Mouse (Mus musculus) forebrain, embryonic 12.5 days (tissue): Measurements from ENCODE around the gene Fam234a. TPM values are rescaled to one million over a fixed set of nuclear protein-coding genes. Genes with fewer than 3 reads are reported as not detected.
"Not testable (repeated sequence)": the region's sequence is repeated elsewhere in the genome, so short reads cannot be mapped to it uniquely, and the experiment has no call there.

ENCODE experiments used
- ATAC-seq: fragments of 200-750 bp; cut with Nextera tagmentation; 2 replicates; pipeline ENCODE4 v1.8.0; 2017; ENCODE audit warnings: moderate TSS enrichment; ENCODE audit not compliant: low FRiP score
- H3K27ac ChIP-seq: fragments of 300-500 bp; sonication (generic); 2 replicates; pipeline ENCODE4 v1.5.1; 2016; ENCODE audit warnings: mild to moderate bottlenecking
- H3K27me3 ChIP-seq: fragments of 300-500 bp; sonication (generic); 2 replicates; pipeline ENCODE4 v1.6.1; 2016; ENCODE audit warnings: mild to moderate bottlenecking
- H3K36me3 ChIP-seq: fragments of 300-500 bp; sonication (generic); replicated peaks from 2 replicates; pipeline ENCODE4 v1.6.1; 2016; ENCODE audit warnings: mild to moderate bottlenecking
- H3K4me1 ChIP-seq: fragments of 300-500 bp; sonication (generic); 2 replicates; pipeline ENCODE4 v1.6.1; 2016
- H3K4me2 ChIP-seq: fragments of 300-500 bp; sonication (generic); 2 replicates; pipeline ENCODE4 v1.6.1; 2016; ENCODE audit warnings: mild to moderate bottlenecking, moderate library complexity
- H3K4me3 ChIP-seq: fragments of 300-500 bp; sonication (generic); replicated peaks from 2 replicates; pipeline ENCODE4 v1.5.1; 2016; ENCODE audit warnings: mild to moderate bottlenecking
- H3K9ac ChIP-seq: fragments of 300-500 bp; sonication (generic); 2 replicates; pipeline ENCODE4 v1.6.1; 2016; ENCODE audit warnings: mild to moderate bottlenecking
- H3K9me3 ChIP-seq: fragments of 300-500 bp; sonication (generic); 2 replicates; pipeline ENCODE4 v1.6.1; 2016
- WGBS: fragments of 180-500 bp; shearing (Covaris S2); methylation state at CpG from one replicate; pipeline ENCODE4 v1.1.7; 2016; 5-methylcytosine and 5-hydroxymethylcytosine counted together
- polyA plus RNA-seq: library from polyadenylated mRNA; unstranded; fragments of >200 nt; fragmentation: Nextera tagmentation; extraction: Ambion mirVana; gene quantifications from 2 replicates; pipeline ENCODE4 v1.2.1, GENCODE M21; 2016

The Fam234a gene
- polyA plus RNA-seq = 19.7 and 24.4 TPM in 2 replicates

- H3K9me3 ChIP-seq = no peaks in the 10 kb centered on the region
- peak; percentile 97 for ATAC-seq
- peak within 1 kb of the TSS; percentile 63 for H3K4me3 ChIP-seq
- H3K4me2 ChIP-seq = peak within 1 kb of the TSS; percentile 79
- peak within 1 kb of the TSS; percentile 74 for H3K9ac ChIP-seq
- H3K36me3 ChIP-seq = no peaks in the 10 kb centered on the region
- H3K27me3 ChIP-seq = no peaks in the 10 kb centered on the region
- peak within 1 kb of the TSS; percentile 65 for H3K27ac ChIP-seq
- peaks cover 15% of the 10 kb centered on the region for H3K4me1 ChIP-seq
- WGBS = 8% methylated on average over 33 of the region's 33 CpGs
Measured at GRCm38 (mm10) chr17:26244101-26244841, at the start of gene Fam234a. Fam234a (minus strand) TSS chr17:26244242.

- Histone ChIP-seq H3K36me3 (peaks cover 72% of the 10 kb centered on the region), H3K4me1 (no peaks in the 10 kb centered on the region), H3K27me3 (no peaks in the 10 kb centered on the region), H3K4me3 (no peak overlapping the region), H3K9ac (no peak overlapping the region), H3K27ac (no peak overlapping the region), H3K9me3 (peaks cover 9% of the 10 kb centered on the region), H3K4me2 (no peak overlapping the region)
- WGBS = 83% methylated on average over 4 of the region's 4 CpGs
- ATAC-seq = no peak
Measured at GRCm38 (mm10) chr17:26289475-26289874, 45.4 kb upstream of the Fam234a start.

GRCm38 (mm10) chr17:26286199-26286955 is 42.3 kb upstream of the Fam234a start:
- Histone ChIP-seq H3K4me3 (no peak overlapping the region), H3K27ac (no peak overlapping the region), H3K9ac (no peak overlapping the region), H3K36me3 (peaks cover 97% of the 10 kb centered on the region), H3K27me3 (no peaks in the 10 kb centered on the region), H3K4me1 (no peaks in the 10 kb centered on the region), H3K4me2 (no peak overlapping the region), H3K9me3 (peaks cover 4% of the 10 kb centered on the region)
- no peak for ATAC-seq
- 86% methylated on average over 8 of the region's 8 CpGs for WGBS

GRCm38 (mm10) chr17:26276711-26277110 is 32.7 kb upstream of the Fam234a start:
- WGBS = 91% methylated on average over 4 of the region's 4 CpGs
- H3K9ac ChIP-seq = no peak overlapping the region
- no peak overlapping the region for H3K4me3 ChIP-seq
- H3K4me1 ChIP-seq = no peaks in the 10 kb centered on the region
- no peaks in the 10 kb centered on the region for H3K9me3 ChIP-seq
- H3K27me3 ChIP-seq = no peaks in the 10 kb centered on the region
- H3K36me3 ChIP-seq = peaks cover 86% of the 10 kb centered on the region
- H3K4me2 ChIP-seq = no peak overlapping the region
- no peak overlapping the region for H3K27ac ChIP-seq
- no peak for ATAC-seq

GRCm38 (mm10) chr17:26275933-26276332 is 31.9 kb upstream of the Fam234a start:
- Histone ChIP-seq H3K36me3 (peaks cover 86% of the 10 kb centered on the region), H3K27me3 (no peaks in the 10 kb centered on the region), H3K4me3 (no peak overlapping the region), H3K9me3 (no peaks in the 10 kb centered on the region), H3K4me2 (no peak overlapping the region), H3K27ac (no peak overlapping the region), H3K9ac (no peak overlapping the region), H3K4me1 (no peaks in the 10 kb centered on the region)
- no peak for ATAC-seq
- 93% methylated on average over 13 of the region's 13 CpGs for WGBS

- Histone ChIP-seq H3K9ac (no peak overlapping the region), H3K27ac (no peak overlapping the region), H3K4me3 (no peak overlapping the region), H3K4me2 (no peak overlapping the region), H3K27me3 (no peaks in the 10 kb centered on the region), H3K36me3 (peaks cover 83% of the 10 kb centered on the region), H3K4me1 (no peaks in the 10 kb centered on the region), H3K9me3 (no peaks in the 10 kb centered on the region)
- no peak for ATAC-seq
- WGBS = 91% methylated on average over 3 of the region's 3 CpGs
Measured at GRCm38 (mm10) chr17:26272586-26272985, 28.5 kb upstream of the Fam234a start.

- not testable (repeated sequence) for H3K4me2 ChIP-seq, H3K27ac ChIP-seq, H3K9ac ChIP-seq, H3K4me1 ChIP-seq, H3K9me3 ChIP-seq, H3K4me3 ChIP-seq, ATAC-seq, H3K27me3 ChIP-seq
- WGBS = 97% methylated on average over 9 of the region's 10 CpGs
- H3K36me3 ChIP-seq = peaks cover 83% of the 10 kb centered on the region
Measured at GRCm38 (mm10) chr17:26269577-26269976, 25.5 kb upstream of the Fam234a start.

- no peak overlapping the region for H3K4me3 ChIP-seq
- no peaks in the 10 kb centered on the region for H3K9me3 ChIP-seq
- no peaks in the 10 kb centered on the region for H3K27me3 ChIP-seq
- H3K9ac ChIP-seq = no peak overlapping the region
- ATAC-seq = no peak
- WGBS = 95% methylated on average over 1 of the region's 1 CpGs
- H3K27ac ChIP-seq = no peak overlapping the region
- no peaks in the 10 kb centered on the region for H3K4me1 ChIP-seq
- no peak overlapping the region for H3K4me2 ChIP-seq
- peaks cover 88% of the 10 kb centered on the region for H3K36me3 ChIP-seq
Measured at GRCm38 (mm10) chr17:26268851-26269250, 24.8 kb upstream of the Fam234a start.

- no peaks in the 10 kb centered on the region for H3K9me3 ChIP-seq
- no peaks in the 10 kb centered on the region for H3K4me1 ChIP-seq
- no peaks in the 10 kb centered on the region for H3K27me3 ChIP-seq
- H3K4me2 ChIP-seq = no peak overlapping the region
- peaks cover 93% of the 10 kb centered on the region for H3K36me3 ChIP-seq
- H3K27ac ChIP-seq = no peak overlapping the region
- ATAC-seq = no peak
- 96% methylated on average over 3 of the region's 3 CpGs for WGBS
- H3K4me3 ChIP-seq = no peak overlapping the region
- no peak overlapping the region for H3K9ac ChIP-seq
Measured at GRCm38 (mm10) chr17:26262384-26262783, 18.3 kb upstream of the Fam234a start.

- H3K36me3 ChIP-seq = peaks cover 93% of the 10 kb centered on the region
- no peak for ATAC-seq
- H3K4me1 ChIP-seq = no peaks in the 10 kb centered on the region
- no peaks in the 10 kb centered on the region for H3K27me3 ChIP-seq
- no peaks in the 10 kb centered on the region for H3K9me3 ChIP-seq
- H3K4me2 ChIP-seq = no peak overlapping the region
- 89% methylated on average over 4 of the region's 4 CpGs for WGBS
- H3K4me3 ChIP-seq = no peak overlapping the region
- no peak overlapping the region for H3K9ac ChIP-seq
- H3K27ac ChIP-seq = no peak overlapping the region
Measured at GRCm38 (mm10) chr17:26261826-26262225, 17.8 kb upstream of the Fam234a start.

GRCm38 (mm10) chr17:26255313-26255712 is 11.3 kb upstream of the Fam234a start:
- Histone ChIP-seq H3K27me3 (no peaks in the 10 kb centered on the region), H3K4me2 (no peak overlapping the region), H3K27ac (no peak overlapping the region), H3K4me3 (no peak overlapping the region), H3K36me3 (peaks cover 43% of the 10 kb centered on the region), H3K4me1 (peaks cover 10% of the 10 kb centered on the region), H3K9me3 (no peaks in the 10 kb centered on the region), H3K9ac (no peak overlapping the region)
- WGBS = 98% methylated on average over 7 of the region's 7 CpGs
- no peak for ATAC-seq

- 0 out of 2 replicates have a peak, but pooled peaks have one; percentile 30 for ATAC-seq
- peak overlapping the region; percentile 95 for H3K9ac ChIP-seq
- H3K4me1 ChIP-seq = peaks cover 10% of the 10 kb centered on the region
- WGBS = under 1% methylated on average over 24 of the region's 24 CpGs
- H3K27me3 ChIP-seq = no peaks in the 10 kb centered on the region
- H3K4me2 ChIP-seq = peak overlapping the region; percentile 77
- H3K4me3 ChIP-seq = peak overlapping the region; percentile 97
- H3K27ac ChIP-seq = peak overlapping the region; percentile 98
- H3K9me3 ChIP-seq = no peaks in the 10 kb centered on the region
- peaks cover 26% of the 10 kb centered on the region for H3K36me3 ChIP-seq
Measured at GRCm38 (mm10) chr17:26253399-26253798, 9.4 kb upstream of the Fam234a start.
